Mouse (Mus musculus) liver, postnatal 0 days (tissue): ENCODE measurements around the gene Tapbpl.

Experiments
- CTCF ChIP-seq: sonication (generic); IDR thresholded peaks from 2 replicates; pipeline ENCODE4 v1.5.1; 2016; ENCODE audit warnings: antibody characterized with exemption, low read depth
- EP300 ChIP-seq: IDR thresholded peaks from 2 replicates; pipeline ENCODE4 v1.6.1; 2016; ENCODE audit warnings: antibody characterized with exemption, low read depth, mild to moderate bottlenecking

DNA sequence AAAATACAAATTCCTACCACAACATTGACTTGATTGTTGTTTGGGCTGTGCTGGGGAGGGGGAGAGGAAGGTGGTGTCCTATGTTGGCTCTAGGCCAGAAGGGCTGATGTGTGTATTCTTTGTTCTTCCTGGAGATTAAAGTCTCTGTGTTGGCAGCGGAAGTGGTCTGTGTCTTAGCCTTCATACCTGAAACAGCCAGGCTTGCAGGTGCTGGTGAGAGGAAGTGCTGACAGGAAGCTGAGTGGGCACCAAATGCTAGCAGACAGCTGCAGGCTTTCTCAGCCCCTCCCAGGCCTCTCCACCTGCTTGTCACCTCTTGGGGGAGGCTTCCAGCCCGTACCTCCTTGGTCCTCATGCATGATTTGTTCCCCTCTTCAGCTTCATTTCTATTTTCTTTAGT, 9.5 kb downstream of the Tapbpl start:
- TF ChIP-seq CTCF, result no peak
- TF ChIP-seq EP300, result no peak
